Mouse (Mus musculus): ENCODE measurements around the gene Zc2hc1b. TPM values are rescaled to one million over a fixed set of nuclear protein-coding genes. Genes with fewer than 3 reads are reported as not detected.

Gene Zc2hc1b
- total and polyA plus RNA-seq, 2 experiments from 2014 or later, result not detected

GRCm38 (mm10) chr10:13150435-13150834, 27.4 kb downstream of the Zc2hc1b start:
- Histone ChIP-seq H3K9me3 (ENCODE audit: low read length) (no peaks in the 10 kb centered on the region), H3K9ac (replicated peaks; ENCODE audit: low read length, poor library complexity, severe bottlenecking) (no peak overlapping the region), H3K27me3 (ENCODE audit: insufficient read depth, low read length) (no peaks in the 10 kb centered on the region), H3K4me2 (ENCODE audit: low read depth, low read length, poor library complexity, severe bottlenecking) (no peak overlapping the region), H3K36me3 (ENCODE audit: insufficient read depth, low read length) (no peaks in the 10 kb centered on the region), H3K4me3 (ENCODE audit: low read depth, low read length) (no peak overlapping the region), H3K4me1 (ENCODE audit: insufficient read depth, low read length) (no peaks in the 10 kb centered on the region), H3K27ac (ENCODE audit: low read depth, low read length) (no peak overlapping the region)
- 54% methylated on average over 3 of the region's 3 CpGs for WGBS
- DNase-seq (ENCODE audit: low spot score) (no peak), ATAC-seq (ENCODE audit: low FRiP score) (no peak)
- TF ChIP-seq CTCF (IDR thresholded peaks at IDR 0.05), result no peak

DNA sequence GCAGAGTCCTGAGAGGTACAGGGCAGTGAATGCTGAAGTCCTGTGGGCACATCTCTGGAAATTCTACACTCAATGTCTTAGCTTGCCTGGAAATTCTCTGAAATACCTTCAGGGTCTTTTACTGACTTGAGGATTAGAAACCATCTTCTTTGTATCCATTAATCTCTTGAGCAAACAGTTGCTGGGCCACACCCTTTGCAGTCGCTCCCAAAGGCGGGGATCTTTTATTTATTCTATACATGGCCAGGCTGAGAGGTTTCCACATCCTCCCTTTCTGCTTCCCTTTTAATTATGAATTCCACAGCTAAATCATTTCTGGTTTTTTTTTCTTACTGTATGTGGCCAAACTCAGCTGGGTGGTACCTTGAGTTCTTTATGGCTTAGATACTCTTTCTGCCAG, 37.4 kb downstream of the Zc2hc1b start:
- Histone ChIP-seq H3K9ac (replicated peaks; ENCODE audit: low read length, poor library complexity, severe bottlenecking) (no peak overlapping the region), H3K27ac (ENCODE audit: low read depth, low read length) (no peak overlapping the region), H3K4me2 (ENCODE audit: low read depth, low read length, poor library complexity, severe bottlenecking) (no peak overlapping the region), H3K27me3 (ENCODE audit: insufficient read depth, low read length) (no peaks in the 10 kb centered on the region), H3K4me1 (ENCODE audit: insufficient read depth, low read length) (no peaks in the 10 kb centered on the region), H3K36me3 (ENCODE audit: insufficient read depth, low read length) (no peaks in the 10 kb centered on the region), H3K9me3 (ENCODE audit: low read length) (no peaks in the 10 kb centered on the region), H3K4me3 (ENCODE audit: low read depth, low read length) (no peak overlapping the region)
- no peak for TF ChIP-seq CTCF (IDR thresholded peaks at IDR 0.05)
- 40% methylated on average over 2 of the region's 2 CpGs for WGBS
- DNase-seq (ENCODE audit: low spot score) (no peak), ATAC-seq (ENCODE audit: low FRiP score) (no peak)

DNA sequence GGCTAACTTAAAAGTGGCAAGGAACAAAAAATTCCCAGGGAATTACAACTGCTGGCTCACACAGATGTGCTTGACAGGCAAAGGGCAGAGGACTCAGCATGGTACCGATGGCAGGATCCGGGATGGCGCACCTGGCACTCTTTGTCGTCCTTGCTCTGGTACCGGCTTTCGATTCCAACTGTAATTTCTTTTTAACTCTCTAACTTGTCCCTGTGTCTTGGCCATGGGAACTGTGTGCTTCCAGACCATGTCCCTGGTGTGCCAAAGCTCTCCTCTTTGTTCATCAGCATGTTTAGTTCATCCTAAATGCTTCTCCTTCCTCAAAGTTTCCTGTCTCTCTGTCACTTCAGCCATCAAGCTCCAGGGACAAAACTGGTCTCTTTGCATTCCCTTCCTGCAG, 39.9 kb downstream of the Zc2hc1b start:
- Histone ChIP-seq H3K27ac (ENCODE audit: low read depth, low read length) (no peak overlapping the region), H3K9me3 (ENCODE audit: low read length) (no peaks in the 10 kb centered on the region), H3K4me2 (ENCODE audit: low read depth, low read length, poor library complexity, severe bottlenecking) (no peak overlapping the region), H3K27me3 (ENCODE audit: insufficient read depth, low read length) (no peaks in the 10 kb centered on the region), H3K9ac (replicated peaks; ENCODE audit: low read length, poor library complexity, severe bottlenecking) (no peak overlapping the region), H3K4me3 (ENCODE audit: low read depth, low read length) (no peak overlapping the region), H3K36me3 (ENCODE audit: insufficient read depth, low read length) (no peaks in the 10 kb centered on the region), H3K4me1 (ENCODE audit: insufficient read depth, low read length) (no peaks in the 10 kb centered on the region)
- TF ChIP-seq CTCF (IDR thresholded peaks at IDR 0.05), result no peak
- ATAC-seq (ENCODE audit: low FRiP score) (no peak), DNase-seq (ENCODE audit: low spot score) (no peak)
- WGBS, result 87% methylated on average over 6 of the region's 6 CpGs

GRCm38 (mm10) chr10:13135751-13136150, 42.1 kb downstream of the Zc2hc1b start:
- no peaks in the 10 kb centered on the region for H3K9me3 ChIP-seq (ENCODE audit: low read length)
- no peak overlapping the region for H3K9ac ChIP-seq (replicated peaks; ENCODE audit: low read length, poor library complexity, severe bottlenecking)
- WGBS, result 93% methylated on average over 7 of the region's 7 CpGs
- H3K4me2 ChIP-seq (ENCODE audit: low read depth, low read length, poor library complexity, severe bottlenecking), result no peak overlapping the region
- TF ChIP-seq CTCF (IDR thresholded peaks at IDR 0.05), result no peak
- H3K27me3 ChIP-seq (ENCODE audit: insufficient read depth, low read length), result no peaks in the 10 kb centered on the region
- DNase-seq (ENCODE audit: low spot score) (no peak), ATAC-seq (ENCODE audit: low FRiP score) (no peak)
- no peaks in the 10 kb centered on the region for H3K36me3 ChIP-seq (ENCODE audit: insufficient read depth, low read length)
- no peaks in the 10 kb centered on the region for H3K4me1 ChIP-seq (ENCODE audit: insufficient read depth, low read length)
- H3K4me3 ChIP-seq (ENCODE audit: low read depth, low read length), result no peak overlapping the region
- no peak overlapping the region for H3K27ac ChIP-seq (ENCODE audit: low read depth, low read length)

- no peak for TF ChIP-seq CTCF (IDR thresholded peaks at IDR 0.05)
- H3K4me3 ChIP-seq (ENCODE audit: low read depth, low read length), result no peak overlapping the region
- no peak overlapping the region for H3K27ac ChIP-seq (ENCODE audit: low read depth, low read length)
- no peak overlapping the region for H3K4me2 ChIP-seq (ENCODE audit: low read depth, low read length, poor library complexity, severe bottlenecking)
- H3K9me3 ChIP-seq (ENCODE audit: low read length), result no peaks in the 10 kb centered on the region
- H3K27me3 ChIP-seq (ENCODE audit: insufficient read depth, low read length), result no peaks in the 10 kb centered on the region
- no peaks in the 10 kb centered on the region for H3K36me3 ChIP-seq (ENCODE audit: insufficient read depth, low read length)
- ATAC-seq (ENCODE audit: low FRiP score) (no peak), DNase-seq (ENCODE audit: low spot score) (no peak)
- no peak overlapping the region for H3K9ac ChIP-seq (replicated peaks; ENCODE audit: low read length, poor library complexity, severe bottlenecking)
- WGBS, result 94% methylated on average over 7 of the region's 7 CpGs
- no peaks in the 10 kb centered on the region for H3K4me1 ChIP-seq (ENCODE audit: insufficient read depth, low read length)
These were observed 42.5 kb downstream of the Zc2hc1b start for GRCm38 (mm10) chr10:13135276-13135675.

DNA sequence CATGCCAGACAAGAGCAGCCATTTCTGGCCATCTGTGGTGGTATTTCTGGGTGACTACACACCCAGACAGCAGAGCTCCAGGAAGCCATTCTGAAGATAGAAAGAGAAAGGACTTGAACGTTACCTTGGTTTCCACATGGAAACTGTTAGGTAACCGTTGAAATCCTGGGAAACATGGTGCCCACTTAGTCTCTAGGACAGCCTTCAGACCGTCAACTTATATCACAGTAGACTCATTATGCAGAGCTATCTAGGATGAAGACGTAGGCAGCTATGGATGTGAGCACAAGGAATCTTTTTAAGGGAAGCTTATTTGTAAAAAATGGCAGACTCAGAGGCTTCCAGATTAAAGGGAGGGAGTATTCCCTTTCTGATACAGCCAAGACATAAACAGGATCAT, 44.0 kb downstream of the Zc2hc1b start:
- no peaks in the 10 kb centered on the region for H3K9me3 ChIP-seq (ENCODE audit: low read length)
- ATAC-seq (ENCODE audit: low FRiP score), result no peak
- WGBS, result 84% methylated on average over 4 of the region's 4 CpGs
- no peak overlapping the region for H3K4me3 ChIP-seq (ENCODE audit: low read depth, low read length)
- no peak overlapping the region for H3K4me2 ChIP-seq (ENCODE audit: low read depth, low read length, poor library complexity, severe bottlenecking)
- H3K27ac ChIP-seq (ENCODE audit: low read depth, low read length), result no peak overlapping the region
- H3K4me1 ChIP-seq (ENCODE audit: insufficient read depth, low read length), result no peaks in the 10 kb centered on the region
- no peak overlapping the region for H3K9ac ChIP-seq (replicated peaks; ENCODE audit: low read length, poor library complexity, severe bottlenecking)
- no peaks in the 10 kb centered on the region for H3K36me3 ChIP-seq (ENCODE audit: insufficient read depth, low read length)
- no peaks in the 10 kb centered on the region for H3K27me3 ChIP-seq (ENCODE audit: insufficient read depth, low read length)
- DNase-seq (ENCODE audit: low spot score), result no peak
- TF ChIP-seq CTCF (IDR thresholded peaks at IDR 0.05), result no peak

Measured in midbrain, postnatal 0 days (tissue).